Mouse (Mus musculus) erythroblast, embryonic 14.5 days (primary cell): ENCODE results near the gene Pole4.

Experiments
- GATA1 ChIP-seq: IDR thresholded peaks from 2 replicates; pipeline ENCODE4 v1.6.1; 2012; ENCODE audit warnings: low read length, inconsistent platforms, mixed read lengths
- TAL1 ChIP-seq: IDR thresholded peaks from 3 replicates; pipeline ENCODE4 v1.6.1; 2012; ENCODE audit warnings: low read length, inconsistent platforms, mixed read lengths

DNA sequence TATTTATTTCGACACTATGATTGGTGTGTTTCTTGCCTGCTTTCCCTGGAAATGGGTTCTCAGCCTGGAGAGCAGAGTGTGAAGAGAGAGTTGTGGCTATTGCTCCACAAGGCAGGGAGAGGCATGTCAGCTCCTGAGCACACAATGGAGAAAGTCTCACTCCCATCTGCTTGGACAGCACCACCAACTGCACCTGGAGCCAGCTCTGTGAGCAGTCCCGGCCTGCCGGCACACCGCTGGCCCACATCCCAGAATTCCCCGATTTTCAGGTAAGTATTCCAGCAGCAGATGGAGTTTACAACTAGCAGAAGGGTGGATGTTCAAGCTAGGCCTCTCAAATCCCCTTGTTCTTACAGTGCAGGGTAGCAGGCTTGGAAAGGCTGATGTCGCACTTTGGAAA is 10.1 kb upstream of the Pole4 start:
- no peak for TF ChIP-seq GATA1
- no peak for TF ChIP-seq TAL1
